Mouse (Mus musculus) CH12.LX (cell line): ENCODE measurements around the gene Rnf185. TPM values are rescaled to one million over a fixed set of nuclear protein-coding genes. Genes with fewer than 3 reads are reported as not detected.
A peak's percentile ranks its signal among the peaks of the same experiment; 100 is the strongest.

Source experiments
- DNase-seq: peaks from one replicate; pipeline ENCODE4 v3.0.0-alpha.2; 2013; ENCODE audit errors: extremely low read depth
- H3K27ac ChIP-seq: 2 replicates; pipeline ENCODE4 v1.5.1; 2012; ENCODE audit warnings: low read depth, mild to moderate bottlenecking, control low read depth, moderate library complexity; ENCODE audit not compliant: insufficient read depth
- H3K27me3 ChIP-seq: replicated peaks from 2 replicates; pipeline ENCODE3; 2012; ENCODE audit warnings: inconsistent platforms
- H3K36me3 ChIP-seq, 2 experiments: replicated peaks in 1 of 2; 2 replicates each; pipeline versions ENCODE3 to v1.6.1; 2012; ENCODE audit warnings: inconsistent platforms in 1 of 2, low read length in 1 of 2, mild to moderate bottlenecking in 1 of 2, mixed read lengths in 1 of 2, moderate library complexity in 1 of 2; ENCODE audit not compliant: control insufficient read depth in 1 of 2, insufficient read depth in 1 of 2
- H3K4me1 ChIP-seq, 2 experiments: 2 replicates each; pipeline ENCODE4 v1.6.1; 2012; ENCODE audit warnings: inconsistent platforms in 1 of 2, moderate library complexity in 1 of 2; ENCODE audit not compliant: insufficient read depth in 2 of 2, control insufficient read depth in 1 of 2
- H3K4me2 ChIP-seq: 2 replicates; pipeline ENCODE4 v1.6.1; 2012; ENCODE audit warnings: low read depth, mild to moderate bottlenecking, control low read depth; ENCODE audit not compliant: poor library complexity, insufficient read depth, severe bottlenecking
- H3K4me3 ChIP-seq, 3 experiments: fragments of 150-350 bp in 1 of 3; sonication (generic) in 1 of 3; replicated peaks in 1 of 3; 2 replicates each; pipeline versions ENCODE3 to v1.5.1; 2011 to 2012; ENCODE audit warnings: low read depth in 2 of 3, low read length in 2 of 3, mild to moderate bottlenecking in 2 of 3, moderate library complexity in 2 of 3, control low read depth in 1 of 3, improper control_type of control experiment in 1 of 3, inconsistent platforms in 1 of 3, mixed read lengths in 1 of 3; ENCODE audit not compliant: poor library complexity in 1 of 3
- H3K79me2 ChIP-seq: replicated peaks from 2 replicates; pipeline ENCODE4 v1.6.1; 2012; ENCODE audit warnings: mild to moderate bottlenecking, moderate library complexity; ENCODE audit not compliant: control insufficient read depth, poor library complexity, insufficient read depth, severe bottlenecking; ENCODE audit errors: extremely low read depth
- H3K9ac ChIP-seq: 2 replicates; pipeline ENCODE4 v1.6.1; 2012; ENCODE audit warnings: low read depth, mild to moderate bottlenecking, control low read depth, moderate library complexity; ENCODE audit not compliant: insufficient read depth
- H3K9me3 ChIP-seq: replicated peaks from 2 replicates; pipeline ENCODE3; 2012; ENCODE audit warnings: low read length, inconsistent platforms, mixed read lengths
- BHLHE40 ChIP-seq: IDR thresholded peaks from 2 replicates; pipeline ENCODE4 v1.6.1; 2011; ENCODE audit warnings: mild to moderate bottlenecking, low read depth, low read length, improper control_type of control experiment
- CHD1 ChIP-seq: IDR thresholded peaks from 2 replicates; pipeline ENCODE4 v1.6.1; 2012; ENCODE audit warnings: low read depth, low read length, improper control_type of control experiment, inconsistent platforms
- CTCF ChIP-seq, 2 experiments: IDR thresholded peaks in 1 of 2; conservative IDR thresholded peaks in 1 of 2; 2 replicates each; pipeline ENCODE4 v1.5.1; 2011 to 2012; ENCODE audit warnings: low read depth in 2 of 2, low read length in 2 of 2, improper control_type of control experiment in 1 of 2, inconsistent platforms in 1 of 2, mild to moderate bottlenecking in 1 of 2, moderate library complexity in 1 of 2
- E2F4 ChIP-seq: IDR thresholded peaks from 2 replicates; pipeline ENCODE4 v1.6.1; 2011; ENCODE audit warnings: low read depth, low read length, improper control_type of control experiment; ENCODE audit not compliant: insufficient replicate concordance
- EP300 ChIP-seq: IDR thresholded peaks from 2 replicates; pipeline ENCODE4 v1.6.1; 2011; ENCODE audit warnings: low read length, improper control_type of control experiment
- JUN ChIP-seq: IDR thresholded peaks from 2 replicates; pipeline ENCODE4 v1.6.1; 2011; ENCODE audit warnings: low read depth, mild to moderate bottlenecking, low read length, improper control_type of control experiment, moderate library complexity; ENCODE audit not compliant: insufficient read depth
- KAT2A ChIP-seq: IDR thresholded peaks from 2 replicates; pipeline ENCODE4 v1.6.1; 2012; ENCODE audit warnings: low read length, improper control_type of control experiment, inconsistent platforms; ENCODE audit not compliant: insufficient replicate concordance
- MAFK ChIP-seq: IDR thresholded peaks from 2 replicates; pipeline ENCODE4 v1.6.1; 2011; ENCODE audit warnings: low read length, improper control_type of control experiment; ENCODE audit not compliant: insufficient replicate concordance
- MAX ChIP-seq: IDR thresholded peaks from 2 replicates; pipeline ENCODE4 v1.6.1; 2011; ENCODE audit warnings: low read length, improper control_type of control experiment
- MEF2A ChIP-seq: IDR thresholded peaks from 2 replicates; pipeline ENCODE4 v1.6.1; 2014; ENCODE audit warnings: low read depth, mild to moderate bottlenecking, inconsistent platforms, low read length, improper control_type of control experiment, borderline replicate concordance
- MXI1 ChIP-seq: IDR thresholded peaks from 2 replicates; pipeline ENCODE4 v1.6.1; 2011; ENCODE audit warnings: mild to moderate bottlenecking, low read depth, low read length, improper control_type of control experiment
- MYC ChIP-seq: IDR thresholded peaks from 2 replicates; pipeline ENCODE4 v1.6.1; 2011; ENCODE audit warnings: low read depth, mild to moderate bottlenecking, improper control_type of control experiment, low read length
- NELFE ChIP-seq: IDR thresholded peaks from 2 replicates; pipeline ENCODE4 v1.6.1; 2011; ENCODE audit warnings: low read depth, low read length, improper control_type of control experiment
- NRF1 ChIP-seq: IDR thresholded peaks from 2 replicates; pipeline ENCODE4 v1.6.1; 2014; ENCODE audit warnings: low read depth, mild to moderate bottlenecking, inconsistent platforms, low read length, improper control_type of control experiment, moderate library complexity
- POLR2A ChIP-seq: IDR thresholded peaks from 2 replicates; pipeline ENCODE4 v1.6.1; 2011; ENCODE audit warnings: low read depth, mild to moderate bottlenecking, improper control_type of control experiment, low read length
- POLR2AphosphoS2 ChIP-seq: IDR thresholded peaks from 2 replicates; pipeline ENCODE4 v1.6.1; 2011; ENCODE audit warnings: low read depth, low read length, improper control_type of control experiment
- RAD21 ChIP-seq: IDR thresholded peaks from 2 replicates; pipeline ENCODE4 v1.6.1; 2011; ENCODE audit warnings: low read depth, mild to moderate bottlenecking, low read length, improper control_type of control experiment, moderate library complexity
- USF1 ChIP-seq: IDR thresholded peaks from 2 replicates; pipeline ENCODE4 v1.6.1; 2014; ENCODE audit warnings: low read depth, mild to moderate bottlenecking, inconsistent platforms, low read length, improper control_type of control experiment
- USF2 ChIP-seq: conservative IDR thresholded peaks from 2 replicates; pipeline ENCODE4 v1.6.1; 2011; ENCODE audit warnings: low read depth, low read length, improper control_type of control experiment
- ZC3H11A ChIP-seq: IDR thresholded peaks from 2 replicates; pipeline ENCODE4 v1.6.1; 2012; ENCODE audit warnings: low read depth, mild to moderate bottlenecking, inconsistent platforms, low read length, improper control_type of control experiment
- ZKSCAN1 ChIP-seq: IDR thresholded peaks from 2 replicates; pipeline ENCODE4 v1.6.1; 2012; ENCODE audit warnings: low read depth, inconsistent platforms, low read length, improper control_type of control experiment, borderline replicate concordance
- ZMIZ1 ChIP-seq: IDR thresholded peaks from 2 replicates; pipeline ENCODE4 v1.6.1; 2012; ENCODE audit warnings: low read depth, mild to moderate bottlenecking, inconsistent platforms, low read length, improper control_type of control experiment
- dilution Hi-C: fragments of 300-500 bp; cut with MboI; formaldehyde crosslinking; loops from 2 replicates; pipeline ENCODE4 v1.14.3; 2020; ENCODE audit warnings: low sequenced_read_pairs; ENCODE audit not compliant: extremely low pct_unique_long_range_greater_than_20kb, extremely low pct_ligation_motif_present
- in situ Hi-C: fragments of 300-500 bp; cut with MboI; formaldehyde crosslinking; loops from 3 replicates; pipeline ENCODE4 v1.14.3; 2019; ENCODE audit warnings: low sequenced_read_pairs, low pct_ligation_motif_present, low pct_unique_long_range_greater_than_20kb, mixed read lengths
- polyA plus RNA-seq: library from polyadenylated mRNA; unstranded; fragments of >175 nt; gene quantifications from 2 replicates; pipeline ENCODE4 v1.2.1, GENCODE M21; 2012; ENCODE audit warnings: low read depth; ENCODE audit not compliant: insufficient read length
- total RNA-seq, 2 experiments: library from RNA; depleted of rRNA; stranded (reverse); fragments of 300-350 nt in 1 of 2; fragments of >200 nt in 1 of 2; gene quantifications; 2 replicates each; pipeline ENCODE4 v1.2.3; 2012 to 2014

Rnf185 gene
- total and polyA plus RNA-seq, 3 experiments = 15.6 to 26.7 (median 26.4) TPM

GRCm38 (mm10) chr11:3442677-3443076, 9.5 kb downstream of the Rnf185 start (continued):
- no peak for TF ChIP-seq MAFK
- no peak for TF ChIP-seq KAT2A
- TF ChIP-seq NELFE = no peak
- TF ChIP-seq POLR2A = no peak
- TF ChIP-seq ZKSCAN1 = no peak
- TF ChIP-seq USF2 = peak; percentile 39
- no peak for TF ChIP-seq CTCF (conservative IDR thresholded peaks at IDR 0.05 in 1 of 2, IDR thresholded peaks at IDR 0.05 in 1 of 2; ENCODE audit: low read depth in 2 of 2, low read length in 2 of 2)
- TF ChIP-seq E2F4 = no peak
- peak; percentile 79 for TF ChIP-seq MYC
- peak; percentile 78 for TF ChIP-seq JUN
- no peak for TF ChIP-seq ZC3H11A
- no peak for TF ChIP-seq ZMIZ1
- TF ChIP-seq CHD1 = no peak
- TF ChIP-seq RAD21 = no peak
- no peak for TF ChIP-seq NRF1
- no peak for TF ChIP-seq MEF2A
- TF ChIP-seq MXI1 = no peak
- TF ChIP-seq POLR2AphosphoS2 = no peak
- TF ChIP-seq USF1 = no peak
- peak; percentile 85 for TF ChIP-seq EP300
- peak; percentile 89 for TF ChIP-seq BHLHE40
- TF ChIP-seq MAX = peak; percentile 92

DNA sequence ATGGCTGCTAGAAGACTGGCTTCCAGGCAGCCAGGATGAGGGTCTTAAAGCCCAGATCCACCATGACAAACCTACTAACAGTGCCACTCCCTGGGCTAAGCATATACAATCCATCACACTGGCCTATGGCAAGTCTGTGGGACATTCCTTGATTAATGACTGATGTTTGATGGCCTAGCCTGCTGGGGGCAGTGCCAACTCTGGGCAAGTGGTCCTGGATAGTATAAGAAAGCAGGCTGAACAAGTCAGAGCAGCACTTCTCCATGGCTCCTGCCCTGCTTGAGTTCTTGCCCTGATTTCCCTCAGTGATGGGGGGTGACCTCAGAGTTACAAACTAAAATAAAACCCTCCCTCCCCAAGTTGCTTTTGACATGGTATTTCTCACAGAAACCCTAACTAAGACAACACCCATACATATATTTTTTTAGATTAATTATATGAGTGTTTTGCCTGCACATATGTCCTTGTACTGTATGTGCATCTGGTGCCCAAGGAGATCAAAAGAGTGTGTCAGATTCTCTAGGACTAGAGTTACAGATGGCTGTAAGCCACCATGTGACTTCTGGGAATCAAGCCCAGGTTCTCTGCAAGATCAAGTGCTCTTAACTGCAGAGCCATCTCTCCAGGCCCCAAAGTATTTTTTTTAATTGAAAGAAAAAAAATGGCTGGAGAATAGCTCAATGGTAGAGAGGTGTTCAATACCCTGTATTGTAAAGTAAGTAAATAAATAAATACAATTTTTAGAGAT, 10.3 kb downstream of the Rnf185 start:
- Histone ChIP-seq H3K27ac (no peak overlapping the region), H3K9me3 (no peaks in the 10 kb centered on the region), H3K9ac (no peak overlapping the region), H3K4me3 (no peak overlapping the region), H3K36me3 (peaks cover 0 to 25% of the 10 kb centered on the region in 2 experiments), H3K79me2 (peaks cover 29% of the 10 kb centered on the region), H3K27me3 (no peaks in the 10 kb centered on the region), H3K4me1 (peaks cover 7 to 20% of the 10 kb centered on the region in 2 experiments), H3K4me2 (no peak overlapping the region)
- in situ Hi-C loops = no loop called here
- TF ChIP-seq ZKSCAN1 = no peak
- DNase-seq = no peak
- dilution Hi-C loops = no loop called here
